Mouse (Mus musculus): ENCODE measurements around the gene Fam171b. TPM values are rescaled to one million over a fixed set of nuclear protein-coding genes. Genes with fewer than 3 reads are reported as not detected.

Gene Fam171b
- polyA plus RNA-seq, 1 experiment: 1.1 TPM

GRCm38 (mm10) chr2:83814009-83814408 lies 1.6 kb downstream of the Fam171b start:
- Histone ChIP-seq H3K4me3 (ENCODE audit: insufficient read depth, poor library complexity, severe bottlenecking) (peak overlapping the region; percentile 18), H3K27me3 (ENCODE audit: control insufficient read depth, insufficient read depth, insufficient read length) (no peaks in the 10 kb centered on the region), H3ac (ENCODE audit: control insufficient read depth, insufficient read length, low read depth) (no peak overlapping the region), H3K79me2 (ENCODE audit: control insufficient read depth, insufficient read depth) (no peaks in the 10 kb centered on the region), H3K79me3 (ENCODE audit: low read depth) (no peaks in the 10 kb centered on the region), H3K36me3 (ENCODE audit: control insufficient read depth, insufficient read depth) (no peaks in the 10 kb centered on the region)
- TF ChIP-seq FOSL1 (IDR thresholded peaks at IDR 0.05; ENCODE audit: insufficient read depth, low read length, poor library complexity, severe bottlenecking) (no peak), USF1 (IDR thresholded peaks at IDR 0.05; ENCODE audit: low read depth) (no peak), CEBPB (IDR thresholded peaks at IDR 0.05; ENCODE audit: low read depth) (no peak), MAX (IDR thresholded peaks at IDR 0.05) (no peak), CTCF (IDR thresholded peaks at IDR 0.05; ENCODE audit: control insufficient read depth, insufficient read depth, insufficient read length) (no peak), MYOD1 (IDR thresholded peaks at IDR 0.05; ENCODE audit: control insufficient read depth, insufficient read length, low read depth) (no peak), MYOG (IDR thresholded peaks at IDR 0.05; ENCODE audit: control insufficient read depth, extremely low read depth, insufficient read length) (no peak)

GRCm38 (mm10) chr2:83816147-83816546 lies 3.7 kb downstream of the Fam171b start:
- TF ChIP-seq MAX (IDR thresholded peaks at IDR 0.05) (no peak), MYOD1 (IDR thresholded peaks at IDR 0.05; ENCODE audit: control insufficient read depth, insufficient read length, low read depth) (no peak), USF1 (IDR thresholded peaks at IDR 0.05; ENCODE audit: low read depth) (no peak), FOSL1 (IDR thresholded peaks at IDR 0.05; ENCODE audit: insufficient read depth, low read length, poor library complexity, severe bottlenecking) (no peak), CTCF (IDR thresholded peaks at IDR 0.05; ENCODE audit: control insufficient read depth, insufficient read depth, insufficient read length) (no peak), CEBPB (IDR thresholded peaks at IDR 0.05; ENCODE audit: low read depth) (no peak), MYOG (IDR thresholded peaks at IDR 0.05; ENCODE audit: control insufficient read depth, extremely low read depth, insufficient read length) (no peak)

GRCm38 (mm10) chr2:83825161-83825560 lies 12.7 kb downstream of the Fam171b start:
- no peak for TF ChIP-seq CTCF (IDR thresholded peaks at IDR 0.05; ENCODE audit: control insufficient read depth, insufficient read depth, insufficient read length)
- TF ChIP-seq CEBPB (IDR thresholded peaks at IDR 0.05; ENCODE audit: low read depth): no peak
- TF ChIP-seq MAX (IDR thresholded peaks at IDR 0.05): no peak
- TF ChIP-seq USF1 (IDR thresholded peaks at IDR 0.05; ENCODE audit: low read depth): no peak
- TF ChIP-seq FOSL1 (IDR thresholded peaks at IDR 0.05; ENCODE audit: insufficient read depth, low read length, poor library complexity, severe bottlenecking): no peak
- TF ChIP-seq MYOG (IDR thresholded peaks at IDR 0.05; ENCODE audit: control insufficient read depth, extremely low read depth, insufficient read length): no peak
- TF ChIP-seq MYOD1 (IDR thresholded peaks at IDR 0.05; ENCODE audit: control insufficient read depth, insufficient read length, low read depth): no peak
- Histone ChIP-seq H3K27me3 (ENCODE audit: control insufficient read depth, insufficient read depth, insufficient read length) (no peaks in the 10 kb centered on the region), H3K79me3 (ENCODE audit: low read depth) (no peaks in the 10 kb centered on the region), H3ac (ENCODE audit: control insufficient read depth, insufficient read length, low read depth) (no peak overlapping the region), H3K36me3 (ENCODE audit: control insufficient read depth, insufficient read depth) (no peaks in the 10 kb centered on the region), H3K4me3 (ENCODE audit: insufficient read depth, poor library complexity, severe bottlenecking) (no peak overlapping the region), H3K79me2 (ENCODE audit: control insufficient read depth, insufficient read depth) (no peaks in the 10 kb centered on the region)

More at GRCm38 (mm10) chr2:83816147-83816546, 3.7 kb downstream of the Fam171b start:
- Histone ChIP-seq H3ac (ENCODE audit: control insufficient read depth, insufficient read length, low read depth) (no peak overlapping the region), H3K79me3 (ENCODE audit: low read depth) (no peaks in the 10 kb centered on the region), H3K79me2 (ENCODE audit: control insufficient read depth, insufficient read depth) (no peaks in the 10 kb centered on the region), H3K4me3 (ENCODE audit: insufficient read depth, poor library complexity, severe bottlenecking) (no peak overlapping the region), H3K36me3 (ENCODE audit: control insufficient read depth, insufficient read depth) (no peaks in the 10 kb centered on the region), H3K27me3 (ENCODE audit: control insufficient read depth, insufficient read depth, insufficient read length) (no peaks in the 10 kb centered on the region)

GRCm38 (mm10) chr2:83828895-83829539 lies 16.6 kb downstream of the Fam171b start:
- H3K4me3 ChIP-seq (ENCODE audit: insufficient read depth, poor library complexity, severe bottlenecking): no peak overlapping the region
- no peak overlapping the region for H3ac ChIP-seq (ENCODE audit: control insufficient read depth, insufficient read length, low read depth)
- no peaks in the 10 kb centered on the region for H3K27me3 ChIP-seq (ENCODE audit: control insufficient read depth, insufficient read depth, insufficient read length)
- TF ChIP-seq MYOG (IDR thresholded peaks at IDR 0.05; ENCODE audit: control insufficient read depth, extremely low read depth, insufficient read length) (no peak), MAX (IDR thresholded peaks at IDR 0.05) (no peak), CTCF (IDR thresholded peaks at IDR 0.05; ENCODE audit: control insufficient read depth, insufficient read depth, insufficient read length) (no peak), USF1 (IDR thresholded peaks at IDR 0.05; ENCODE audit: low read depth) (no peak), MYOD1 (IDR thresholded peaks at IDR 0.05; ENCODE audit: control insufficient read depth, insufficient read length, low read depth) (no peak), CEBPB (IDR thresholded peaks at IDR 0.05; ENCODE audit: low read depth) (no peak), FOSL1 (IDR thresholded peaks at IDR 0.05; ENCODE audit: insufficient read depth, low read length, poor library complexity, severe bottlenecking) (no peak)
- H3K79me3 ChIP-seq (ENCODE audit: low read depth): no peaks in the 10 kb centered on the region
- H3K79me2 ChIP-seq (ENCODE audit: control insufficient read depth, insufficient read depth): no peaks in the 10 kb centered on the region
- H3K36me3 ChIP-seq (ENCODE audit: control insufficient read depth, insufficient read depth): no peaks in the 10 kb centered on the region

GRCm38 (mm10) chr2:83832903-83833302 lies 20.5 kb downstream of the Fam171b start:
- TF ChIP-seq CTCF (IDR thresholded peaks at IDR 0.05; ENCODE audit: control insufficient read depth, insufficient read depth, insufficient read length): no peak
- no peak for TF ChIP-seq CEBPB (IDR thresholded peaks at IDR 0.05; ENCODE audit: low read depth)
- TF ChIP-seq MYOD1 (IDR thresholded peaks at IDR 0.05; ENCODE audit: control insufficient read depth, insufficient read length, low read depth): no peak
- no peak for TF ChIP-seq USF1 (IDR thresholded peaks at IDR 0.05; ENCODE audit: low read depth)
- no peak for TF ChIP-seq FOSL1 (IDR thresholded peaks at IDR 0.05; ENCODE audit: insufficient read depth, low read length, poor library complexity, severe bottlenecking)
- no peak for TF ChIP-seq MYOG (IDR thresholded peaks at IDR 0.05; ENCODE audit: control insufficient read depth, extremely low read depth, insufficient read length)
- no peak for TF ChIP-seq MAX (IDR thresholded peaks at IDR 0.05)
- Histone ChIP-seq H3K79me3 (ENCODE audit: low read depth) (no peaks in the 10 kb centered on the region), H3K4me3 (ENCODE audit: insufficient read depth, poor library complexity, severe bottlenecking) (no peak overlapping the region), H3ac (ENCODE audit: control insufficient read depth, insufficient read length, low read depth) (no peak overlapping the region), H3K27me3 (ENCODE audit: control insufficient read depth, insufficient read depth, insufficient read length) (no peaks in the 10 kb centered on the region), H3K79me2 (ENCODE audit: control insufficient read depth, insufficient read depth) (no peaks in the 10 kb centered on the region), H3K36me3 (ENCODE audit: control insufficient read depth, insufficient read depth) (no peaks in the 10 kb centered on the region)
